Mouse (Mus musculus) heart, adult 2 months (tissue): ENCODE data around the gene Mybph.

ENCODE experiments used
- CTCF ChIP-seq: fragments of 200-600 bp; IDR thresholded peaks from 2 replicates; pipeline ENCODE4 v1.8.1; 2022; ENCODE audit warnings: antibody characterized with exemption, mild to moderate bottlenecking, moderate library complexity
- POLR2A ChIP-seq: fragments of 200-500 bp; IDR thresholded peaks from 2 replicates; pipeline ENCODE4 v1.6.1; 2011; ENCODE audit warnings: mild to moderate bottlenecking, low read depth, low read length, control low read depth; ENCODE audit not compliant: insufficient read depth

- TF ChIP-seq POLR2A: no peak
- no peak for TF ChIP-seq CTCF
Measured at GRCm38 (mm10) chr1:134162510-134163225, 30.6 kb upstream of the Mybph start.
